ENCODE assay signal across 9 mouse cellular contexts in genomic region chrX:72788773-72789557, GRCm38 (mm10). TPM values are rescaled to one million over a fixed set of nuclear protein-coding genes. Genes with fewer than 3 reads are reported as not detected.
A peak's percentile ranks its signal among the peaks of the same experiment; 100 is the strongest.
DNase-seq lines count a peak whose midpoint lies in the region; ATAC-seq lines count a peak whose summit lies in the region.
"Had no signal": no experiment of that assay in that cellular context is flagged by ENCODE, and none has a peak within 500 bp of the region (broad histone marks: within the 10 kb centered on the region; RNA-seq: fewer than 3 reads in every experiment).

No protein-coding gene starts in this region.

- H3K36me3 ChIP-seq in forebrain, embryonic 13.5 days (ENCODE audit: poor library complexity, severe bottlenecking) = no peaks in the 10 kb centered on the region
- H3K36me3 ChIP-seq: limb, embryonic 15.5 days had no signal

- H3K4me2 ChIP-seq in forebrain, embryonic 13.5 days = no peak overlapping the region
- H3K4me2 ChIP-seq: limb, embryonic 15.5 days had no signal

- peak; percentile 3 to 19 for DNase-seq in cerebellum, postnatal 10 days
- DNase-seq in cerebellum, adult 18-20 months = no peak
- peak; percentile 6 to 26 for DNase-seq in left cerebral cortex, adult 18-20 months (ENCODE audit: low spot score in 2 of 2)
- DNase-seq in retina, postnatal 1 day = peak; percentile 48
- no peak for DNase-seq in heart, adult 11 months
- DNase-seq in spleen, adult 18-20 months = no peak
- no peak for DNase-seq in cerebellum, postnatal 25 days

- H3K9ac ChIP-seq in forebrain, embryonic 13.5 days = no peak overlapping the region
- H3K9ac ChIP-seq: limb, embryonic 15.5 days had no signal

- H3K4me3 ChIP-seq in forebrain, embryonic 13.5 days = no peak overlapping the region
- H3K4me3 ChIP-seq: limb, embryonic 15.5 days had no signal

- 30% methylated on average over 1 of the region's 1 CpGs for WGBS in forebrain, embryonic 13.5 days

- no peaks in the 10 kb centered on the region for H3K27me3 ChIP-seq in forebrain, embryonic 13.5 days
- H3K27me3 ChIP-seq: limb, embryonic 15.5 days had no signal

- H3K4me1 ChIP-seq in forebrain, embryonic 13.5 days = no peaks in the 10 kb centered on the region
- H3K4me1 ChIP-seq: limb, embryonic 15.5 days had no signal

- H3K27ac ChIP-seq in forebrain, embryonic 13.5 days = no peak overlapping the region
- H3K27ac ChIP-seq: limb, embryonic 15.5 days had no signal

- ATAC-seq in forebrain, embryonic 13.5 days = peak; percentile 96

- no peaks in the 10 kb centered on the region for H3K9me3 ChIP-seq in forebrain, embryonic 13.5 days (replicated peaks)
- H3K9me3 ChIP-seq: limb, embryonic 15.5 days had no signal

RNA-seq across cellular contexts. Expression of gene Gabrq, which starts 36.0 kb away (rescaled TPM):
- polyA plus RNA-seq in forebrain, embryonic 13.5 days (2015; fragmentation: Nextera tagmentation; extraction: Ambion mirVana) = 1.5 and 1.9 TPM in 2 replicates
- total RNA-seq in left cerebral cortex, adult 18-20 months (2021) = 1 to 10 TPM; 1.3 to 2.0 TPM

Comparison
In these comparisons a context has a peak if more than half of its experiments do, and no peak if none do; other contexts are left out.
1. DNase-seq: peak in cerebellum, postnatal 10 days (2 of 2), left cerebral cortex, adult 18-20 months (2 of 2) and retina, postnatal 1 day (single experiment); none in cerebellum, adult 18-20 months (0 of 2), heart, adult 11 months (single experiment), spleen, adult 18-20 months (0 of 2) and cerebellum, postnatal 25 days (0 of 2).